Mouse (Mus musculus): Measurements from ENCODE around the gene Ctu2.

The Ctu2 gene

GRCm38 (mm10) chr8:122475580-122476320 lies at the start of gene Ctu2, which contains the start of gene Rnf166:
Ctu2 (plus strand) TSS chr8:122476143.
Rnf166 (minus strand) TSS chr8:122476064.
- DNase-seq (ENCODE audit: inconsistent ontology term): peak; percentile 95

GRCm38 (mm10) chr8:122426145-122426544 lies 49.8 kb upstream of the Ctu2 start:
- no peak for DNase-seq (ENCODE audit: inconsistent ontology term)

GRCm38 (mm10) chr8:122427607-122428006 lies 48.3 kb upstream of the Ctu2 start:
- DNase-seq (ENCODE audit: inconsistent ontology term): no peak

- no peak for DNase-seq (ENCODE audit: inconsistent ontology term)
These were observed 47.8 kb upstream of the Ctu2 start for GRCm38 (mm10) chr8:122428163-122428562.

- no peak for DNase-seq (ENCODE audit: inconsistent ontology term)
These were observed 45.8 kb upstream of the Ctu2 start for GRCm38 (mm10) chr8:122430058-122430636.

GRCm38 (mm10) chr8:122430646-122431045 lies 45.3 kb upstream of the Ctu2 start:
- DNase-seq (ENCODE audit: inconsistent ontology term): no peak

GRCm38 (mm10) chr8:122431694-122432442 lies 44.1 kb upstream of the Ctu2 start:
- DNase-seq (ENCODE audit: inconsistent ontology term): peak; percentile 33

- peak; percentile 69 for DNase-seq (ENCODE audit: inconsistent ontology term)
These were observed 43.3 kb upstream of the Ctu2 start, which contains the start of gene Cyba for GRCm38 (mm10) chr8:122432443-122433268. Cyba (minus strand) TSS chr8:122432930.

GRCm38 (mm10) chr8:122433269-122433905 lies 42.6 kb upstream of the Ctu2 start:
- no peak for DNase-seq (ENCODE audit: inconsistent ontology term)

- DNase-seq (ENCODE audit: inconsistent ontology term): no peak
These were observed 40.6 kb upstream of the Ctu2 start for GRCm38 (mm10) chr8:122435375-122435774.

- DNase-seq (ENCODE audit: inconsistent ontology term): no peak
These were observed 39.8 kb upstream of the Ctu2 start for GRCm38 (mm10) chr8:122436146-122436545.

- DNase-seq (ENCODE audit: inconsistent ontology term): no peak
These were observed 39.3 kb upstream of the Ctu2 start for GRCm38 (mm10) chr8:122436586-122437125.

GRCm38 (mm10) chr8:122437708-122438331 lies 38.1 kb upstream of the Ctu2 start:
- DNase-seq (ENCODE audit: inconsistent ontology term): no peak

GRCm38 (mm10) chr8:122439336-122439735 lies 36.6 kb upstream of the Ctu2 start:
- no peak for DNase-seq (ENCODE audit: inconsistent ontology term)

GRCm38 (mm10) chr8:122441326-122441725 lies 34.6 kb upstream of the Ctu2 start:
- no peak for DNase-seq (ENCODE audit: inconsistent ontology term)

GRCm38 (mm10) chr8:122442356-122442755 lies 33.6 kb upstream of the Ctu2 start:
- DNase-seq (ENCODE audit: inconsistent ontology term): no peak

GRCm38 (mm10) chr8:122442781-122443180 lies 33.2 kb upstream of the Ctu2 start:
- DNase-seq (ENCODE audit: inconsistent ontology term): no peak

- peak; percentile 99 for DNase-seq (ENCODE audit: inconsistent ontology term)
These were observed 32.5 kb upstream of the Ctu2 start, which contains the start of gene Mvd for GRCm38 (mm10) chr8:122443262-122444006. Mvd (minus strand) TSS chr8:122443422.

- peak; percentile 93 for DNase-seq (ENCODE audit: inconsistent ontology term)
These were observed 31.7 kb upstream of the Ctu2 start for GRCm38 (mm10) chr8:122444058-122444748.

Data from Muller cell, postnatal 12 days (primary cell).